Mouse (Mus musculus): Measurements from ENCODE around the gene Gzf1.

DNA sequence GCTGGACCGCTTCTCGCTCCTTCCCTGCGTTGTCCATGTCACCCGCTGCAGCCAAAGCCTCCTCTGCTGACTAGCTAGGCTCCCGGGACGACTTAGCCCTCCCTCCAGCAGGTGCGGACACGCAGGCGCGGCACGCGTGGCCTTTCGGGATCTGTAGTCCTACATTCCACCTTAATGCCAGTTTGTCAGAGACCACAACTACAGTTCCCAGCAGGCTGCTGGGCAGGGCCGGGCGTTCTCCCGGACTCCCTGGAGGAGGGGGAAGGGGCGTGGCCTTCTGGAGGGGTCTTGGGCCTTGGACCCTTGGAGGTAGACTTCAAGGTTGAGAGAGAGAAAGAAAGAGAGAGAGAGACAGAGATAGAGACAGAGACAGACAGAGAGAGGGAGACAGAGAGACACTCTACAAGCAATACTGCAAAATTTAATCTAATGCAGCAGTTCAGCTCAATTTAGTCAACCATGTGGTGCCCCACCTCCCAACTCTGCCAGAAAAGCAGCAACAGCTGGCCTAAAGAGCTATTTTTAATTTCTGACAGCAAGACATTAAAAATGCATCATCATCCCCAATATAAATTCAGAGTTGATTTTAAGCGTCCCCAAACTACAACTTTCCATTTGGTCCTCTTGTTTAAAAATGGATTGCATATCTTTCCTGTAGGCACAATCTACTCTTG is 51.6 kb downstream of the Gzf1 start, which contains the start of gene Napb:
- no peak for TF ChIP-seq GATA1 (IDR thresholded peaks at IDR 0.05; ENCODE audit: borderline replicate concordance, low read length)
- TF ChIP-seq FLI1 (IDR thresholded peaks at IDR 0.05; ENCODE audit: low read length) = no peak
